Mouse (Mus musculus): ENCODE results near the gene Rprd1b. TPM values are rescaled to one million over a fixed set of nuclear protein-coding genes. Genes with fewer than 3 reads are reported as not detected.

Gene Rprd1b
- polyA plus RNA-seq (2014; fragmentation: Illumina TruSeq; extraction: RNeasy Lipid Tissue Mini Kit (QIAGEN cat#74804); ENCODE audit: low replicate concordance): 10.7 TPM

GRCm38 (mm10) chr2:158028354-158028863 is at the start of gene Rprd1b, which contains the start of gene Tti1:
TSS of gene Rprd1b (plus strand) at chr2:158028497.
TSS of gene Tti1 (minus strand) at chr2:158028433.

GRCm38 (mm10) chr2:158146223-158146622 is 117.9 kb downstream of the Rprd1b start, which contains the start of gene Tgm2:
TSS of gene Tgm2 (minus strand) at chr2:158146436.

Other genes with a start within 250 kb of the Rprd1b start
- gene Vstm2l, start 113.8 kb upstream of the Rprd1b start, polyA plus RNA-seq (2014; fragmentation: Illumina TruSeq; extraction: RNeasy Lipid Tissue Mini Kit (QIAGEN cat#74804); ENCODE audit: low replicate concordance): not detected
- gene Tti1, start 64 bp upstream of the Rprd1b start, polyA plus RNA-seq (2014; fragmentation: Illumina TruSeq; extraction: RNeasy Lipid Tissue Mini Kit (QIAGEN cat#74804); ENCODE audit: low replicate concordance): 6.6 TPM
- gene Tgm2, start 117.9 kb downstream of the Rprd1b start, polyA plus RNA-seq (2014; fragmentation: Illumina TruSeq; extraction: RNeasy Lipid Tissue Mini Kit (QIAGEN cat#74804); ENCODE audit: low replicate concordance): 0.67 TPM
- not detected for gene D630003M21Rik, start 200.7 kb downstream of the Rprd1b start, polyA plus RNA-seq (2014; fragmentation: Illumina TruSeq; extraction: RNeasy Lipid Tissue Mini Kit (QIAGEN cat#74804); ENCODE audit: low replicate concordance)
- not detected for gene Bpi, start 229.6 kb downstream of the Rprd1b start, polyA plus RNA-seq (2014; fragmentation: Illumina TruSeq; extraction: RNeasy Lipid Tissue Mini Kit (QIAGEN cat#74804); ENCODE audit: low replicate concordance)

Measured in small intestine, adult 10 weeks (tissue).